Mouse (Mus musculus): ENCODE measurements around the gene Hoxd9. TPM values are rescaled to one million over a fixed set of nuclear protein-coding genes. Genes with fewer than 3 reads are reported as not detected.

The Hoxd9 gene
- polyA plus RNA-seq, 1 experiment: not detected

DNA sequence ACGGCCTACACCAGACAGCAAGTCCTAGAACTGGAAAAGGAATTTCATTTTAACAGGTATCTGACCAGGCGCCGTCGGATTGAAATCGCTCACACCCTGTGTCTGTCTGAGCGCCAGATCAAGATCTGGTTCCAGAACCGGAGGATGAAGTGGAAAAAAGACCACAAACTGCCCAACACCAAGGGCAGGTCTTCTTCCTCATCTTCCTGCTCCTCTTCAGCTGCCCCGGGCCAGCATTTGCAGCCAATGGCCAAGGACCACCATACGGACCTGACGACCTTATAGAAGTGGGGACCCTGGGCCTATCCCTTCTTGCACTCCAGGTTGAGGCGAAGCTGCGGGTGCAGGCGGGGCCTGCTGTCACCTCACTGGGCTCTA, 30.8 kb downstream of the Hoxd9 start:
- no peaks in the 10 kb centered on the region for H3K4me1 ChIP-seq (ENCODE audit: control insufficient read depth, insufficient read depth, low read length)
- no peak overlapping the region for H3K4me3 ChIP-seq (ENCODE audit: insufficient read depth, low read length)
- TF ChIP-seq CTCF (IDR thresholded peaks at IDR 0.05; ENCODE audit: extremely low read depth, insufficient read depth, low read length) (no peak), POLR2A (IDR thresholded peaks at IDR 0.05; ENCODE audit: extremely low read depth, insufficient read depth, low read length) (no peak)
- no peak overlapping the region for H3K27ac ChIP-seq (ENCODE audit: insufficient read depth, low read length)

DNA sequence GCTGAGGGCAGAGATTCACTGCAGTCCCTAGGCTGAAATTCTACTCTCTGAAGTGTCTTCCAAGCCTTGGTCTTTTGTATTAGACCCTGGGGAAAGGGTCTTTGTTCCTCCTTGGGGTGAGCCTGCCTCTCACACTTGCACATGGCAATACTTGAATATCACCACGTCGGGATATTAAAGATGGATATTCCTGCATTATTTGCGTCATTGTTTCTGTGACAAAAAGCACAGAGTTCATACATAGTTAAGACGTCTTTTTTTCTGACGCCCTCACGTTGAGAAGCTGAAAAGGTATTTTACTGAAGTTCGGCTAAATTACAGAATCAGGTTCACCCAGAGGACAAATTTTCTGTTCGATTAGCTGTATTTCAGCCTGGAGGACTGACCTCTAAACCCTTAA, 32.8 kb downstream of the Hoxd9 start:
- Histone ChIP-seq H3K4me3 (ENCODE audit: insufficient read depth, low read length) (no peak overlapping the region), H3K27ac (ENCODE audit: insufficient read depth, low read length) (no peak overlapping the region), H3K4me1 (ENCODE audit: control insufficient read depth, insufficient read depth, low read length) (no peaks in the 10 kb centered on the region)
- no peak for TF ChIP-seq POLR2A (IDR thresholded peaks at IDR 0.05; ENCODE audit: extremely low read depth, insufficient read depth, low read length)
- no peak for TF ChIP-seq CTCF (IDR thresholded peaks at IDR 0.05; ENCODE audit: extremely low read depth, insufficient read depth, low read length)

DNA sequence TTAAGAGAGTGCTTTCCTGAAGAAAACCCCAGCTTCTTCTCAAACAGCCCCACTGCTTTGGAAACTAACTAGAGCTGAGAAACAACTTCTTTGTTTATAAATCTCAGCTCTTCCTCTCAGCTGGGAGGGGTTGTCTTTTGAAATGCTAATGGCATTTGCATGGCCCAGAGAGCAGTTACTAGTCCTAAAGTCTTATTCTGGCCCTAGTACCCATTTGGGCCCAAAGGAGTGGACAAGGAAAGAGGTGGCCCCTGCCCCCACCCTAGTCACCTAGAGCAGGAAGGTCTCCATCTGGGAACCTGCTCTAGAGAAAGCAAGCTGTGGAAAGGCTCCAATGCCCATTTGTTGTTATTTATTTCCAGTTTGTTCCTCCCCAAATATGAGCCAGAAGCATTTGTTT, 33.5 kb downstream of the Hoxd9 start:
- TF ChIP-seq CTCF (IDR thresholded peaks at IDR 0.05; ENCODE audit: extremely low read depth, insufficient read depth, low read length) (no peak), POLR2A (IDR thresholded peaks at IDR 0.05; ENCODE audit: extremely low read depth, insufficient read depth, low read length) (no peak)
- no peak overlapping the region for H3K27ac ChIP-seq (ENCODE audit: insufficient read depth, low read length)
- no peaks in the 10 kb centered on the region for H3K4me1 ChIP-seq (ENCODE audit: control insufficient read depth, insufficient read depth, low read length)
- no peak overlapping the region for H3K4me3 ChIP-seq (ENCODE audit: insufficient read depth, low read length)

DNA sequence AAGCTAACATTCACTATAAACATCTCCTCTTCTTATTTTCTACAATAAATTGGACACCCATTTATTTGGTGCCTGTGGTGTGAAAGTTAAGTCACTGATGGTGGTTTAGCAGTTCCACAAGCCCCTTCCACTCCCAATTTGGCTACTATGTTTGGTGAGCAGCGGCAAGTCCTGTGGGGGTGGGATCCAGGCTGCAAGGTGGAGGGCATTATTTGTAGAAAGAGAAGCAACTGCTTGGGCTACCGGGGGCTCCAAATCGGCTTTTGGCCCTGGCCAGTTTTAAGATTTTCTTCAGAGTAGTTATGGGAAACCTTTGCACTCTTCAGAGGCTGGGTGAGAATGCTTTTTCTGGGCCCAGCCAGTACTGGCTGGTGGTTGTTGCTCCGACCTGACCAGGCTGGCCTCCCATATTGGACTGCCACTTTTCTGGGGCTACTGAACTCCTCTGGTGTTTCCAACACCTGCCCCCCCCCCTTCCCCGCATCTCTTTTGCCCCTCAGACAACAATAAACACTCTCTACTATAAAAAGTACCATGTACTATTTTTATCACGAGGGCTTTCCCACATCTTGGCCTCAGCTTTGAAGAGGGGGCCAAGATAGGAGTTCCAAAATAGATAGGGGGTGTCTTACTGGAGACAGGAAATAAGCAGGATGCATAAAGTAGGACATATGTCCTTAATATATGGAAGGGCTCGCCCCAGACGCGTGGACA, 34.4 kb downstream of the Hoxd9 start:
- no peak for TF ChIP-seq POLR2A (IDR thresholded peaks at IDR 0.05; ENCODE audit: extremely low read depth, insufficient read depth, low read length)
- no peak for TF ChIP-seq CTCF (IDR thresholded peaks at IDR 0.05; ENCODE audit: extremely low read depth, insufficient read depth, low read length)
- Histone ChIP-seq H3K4me3 (ENCODE audit: insufficient read depth, low read length) (no peak overlapping the region), H3K4me1 (ENCODE audit: control insufficient read depth, insufficient read depth, low read length) (no peaks in the 10 kb centered on the region), H3K27ac (ENCODE audit: insufficient read depth, low read length) (no peak overlapping the region)

DNA sequence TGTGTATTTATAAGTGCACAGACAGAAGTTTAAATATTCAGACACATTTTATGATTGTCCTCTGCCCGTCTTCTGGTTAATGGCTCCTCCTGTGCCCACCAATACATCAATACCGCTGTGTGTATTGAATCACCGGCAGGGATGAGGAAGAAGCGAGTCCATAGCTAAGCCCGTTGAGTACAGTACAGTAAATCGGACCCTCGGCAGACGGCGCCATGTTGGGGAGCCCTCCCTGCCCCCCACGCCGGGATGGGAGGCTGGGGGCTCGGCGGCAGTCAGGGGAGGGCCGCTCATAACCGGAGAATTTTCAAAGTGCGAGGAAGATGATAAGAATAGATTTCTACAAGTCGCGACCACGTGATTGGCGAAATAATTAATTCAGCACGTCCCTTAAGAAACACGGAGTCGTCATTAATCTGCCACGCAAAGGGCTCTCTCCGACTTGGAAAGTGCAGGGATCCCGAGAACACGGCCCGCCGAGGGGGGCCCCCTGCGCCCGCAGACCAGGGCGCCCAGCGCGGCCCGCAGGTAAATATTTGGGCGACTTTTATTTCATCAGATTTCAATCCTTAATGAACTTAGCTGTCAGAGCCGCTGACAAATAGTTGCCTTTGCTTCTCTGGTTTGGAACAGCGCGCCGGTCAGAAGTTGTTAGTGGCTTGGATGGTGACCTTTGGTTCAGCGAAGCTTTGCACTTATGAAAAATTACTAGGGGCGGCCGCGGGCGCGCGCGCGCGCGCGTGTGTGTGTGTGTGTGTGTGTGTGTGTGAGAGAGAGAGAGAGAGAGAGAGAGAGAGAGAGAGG, 35.2 kb downstream of the Hoxd9 start:
- H3K4me1 ChIP-seq (ENCODE audit: control insufficient read depth, insufficient read depth, low read length): no peaks in the 10 kb centered on the region
- no peak for TF ChIP-seq POLR2A (IDR thresholded peaks at IDR 0.05; ENCODE audit: extremely low read depth, insufficient read depth, low read length)
- H3K27ac ChIP-seq (ENCODE audit: insufficient read depth, low read length): no peak overlapping the region
- H3K4me3 ChIP-seq (ENCODE audit: insufficient read depth, low read length): no peak overlapping the region

DNA sequence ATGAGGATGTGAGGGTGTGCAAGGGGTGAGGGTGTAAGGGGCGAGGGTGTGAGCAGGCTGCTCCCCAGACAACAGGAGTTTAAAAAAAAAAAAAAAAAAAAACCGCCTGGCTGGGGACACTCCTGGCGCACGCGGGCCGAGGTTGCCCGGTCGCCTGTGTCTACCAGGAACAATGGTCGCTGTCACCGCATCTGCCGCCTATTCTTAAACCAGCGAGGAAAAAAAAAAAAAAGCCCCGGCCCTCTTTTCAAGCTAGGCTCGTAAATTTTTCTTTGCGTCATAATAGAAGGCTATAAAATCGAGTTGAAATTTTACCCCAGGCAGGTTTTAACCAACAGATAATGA, 35.8 kb downstream of the Hoxd9 start:
- TF ChIP-seq CTCF (IDR thresholded peaks at IDR 0.05; ENCODE audit: extremely low read depth, insufficient read depth, low read length) (no peak), POLR2A (IDR thresholded peaks at IDR 0.05; ENCODE audit: extremely low read depth, insufficient read depth, low read length) (no peak)
- H3K27ac ChIP-seq (ENCODE audit: insufficient read depth, low read length): no peak overlapping the region

DNA sequence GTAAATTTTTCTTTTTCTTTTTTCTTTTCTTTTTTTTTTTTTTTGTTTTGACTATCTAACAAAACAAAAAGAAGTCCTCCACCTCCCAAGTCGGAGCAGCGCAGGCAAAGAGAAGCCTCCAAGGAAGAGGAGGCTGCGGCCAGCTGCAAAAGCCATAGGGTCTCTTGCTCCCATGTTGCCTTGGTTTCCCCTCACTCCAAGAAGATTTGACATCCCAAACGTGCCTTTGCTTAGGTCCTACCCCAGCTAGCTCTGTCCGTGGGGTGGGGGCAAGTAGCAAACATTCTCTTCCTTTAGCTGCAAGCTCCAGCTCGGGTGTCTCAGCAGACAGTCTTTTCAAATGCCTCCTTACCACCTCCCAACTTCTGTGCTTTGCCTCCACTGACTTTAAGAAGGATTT, 36.2 kb downstream of the Hoxd9 start:
- Histone ChIP-seq H3K4me3 (ENCODE audit: insufficient read depth, low read length) (no peak overlapping the region), H3K4me1 (ENCODE audit: control insufficient read depth, insufficient read depth, low read length) (no peaks in the 10 kb centered on the region), H3K27ac (ENCODE audit: insufficient read depth, low read length) (no peak overlapping the region)
- TF ChIP-seq CTCF (IDR thresholded peaks at IDR 0.05; ENCODE audit: extremely low read depth, insufficient read depth, low read length): no peak

More for the DNA sequence above, 35.8 kb downstream of the Hoxd9 start:
- no peak overlapping the region for H3K4me3 ChIP-seq (ENCODE audit: insufficient read depth, low read length)
- H3K4me1 ChIP-seq (ENCODE audit: control insufficient read depth, insufficient read depth, low read length): no peaks in the 10 kb centered on the region

DNA sequence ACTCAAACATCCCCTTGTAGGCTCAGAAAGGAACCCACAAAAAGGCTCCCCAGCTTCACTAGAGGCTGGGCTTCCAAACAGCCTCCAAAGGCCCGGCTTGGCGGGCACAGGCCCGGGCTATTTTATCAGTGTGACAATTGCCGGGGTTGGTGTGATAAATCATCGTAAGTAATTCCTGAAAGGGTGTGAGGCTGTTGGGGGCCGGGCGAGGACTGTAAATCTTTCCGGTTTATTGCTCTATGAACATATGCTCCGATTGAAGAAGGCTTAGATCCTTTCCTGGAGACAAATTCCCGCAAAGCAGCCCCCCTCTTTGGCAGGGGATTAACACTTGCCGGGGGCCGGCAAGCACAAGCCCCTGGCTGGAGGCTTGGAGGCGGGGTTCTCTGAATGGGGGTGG, 36.9 kb downstream of the Hoxd9 start:
- Histone ChIP-seq H3K27ac (ENCODE audit: insufficient read depth, low read length) (no peak overlapping the region), H3K4me1 (ENCODE audit: control insufficient read depth, insufficient read depth, low read length) (no peaks in the 10 kb centered on the region), H3K4me3 (ENCODE audit: insufficient read depth, low read length) (no peak overlapping the region)
- TF ChIP-seq CTCF (IDR thresholded peaks at IDR 0.05; ENCODE audit: extremely low read depth, insufficient read depth, low read length) (no peak), POLR2A (IDR thresholded peaks at IDR 0.05; ENCODE audit: extremely low read depth, insufficient read depth, low read length) (no peak)

DNA sequence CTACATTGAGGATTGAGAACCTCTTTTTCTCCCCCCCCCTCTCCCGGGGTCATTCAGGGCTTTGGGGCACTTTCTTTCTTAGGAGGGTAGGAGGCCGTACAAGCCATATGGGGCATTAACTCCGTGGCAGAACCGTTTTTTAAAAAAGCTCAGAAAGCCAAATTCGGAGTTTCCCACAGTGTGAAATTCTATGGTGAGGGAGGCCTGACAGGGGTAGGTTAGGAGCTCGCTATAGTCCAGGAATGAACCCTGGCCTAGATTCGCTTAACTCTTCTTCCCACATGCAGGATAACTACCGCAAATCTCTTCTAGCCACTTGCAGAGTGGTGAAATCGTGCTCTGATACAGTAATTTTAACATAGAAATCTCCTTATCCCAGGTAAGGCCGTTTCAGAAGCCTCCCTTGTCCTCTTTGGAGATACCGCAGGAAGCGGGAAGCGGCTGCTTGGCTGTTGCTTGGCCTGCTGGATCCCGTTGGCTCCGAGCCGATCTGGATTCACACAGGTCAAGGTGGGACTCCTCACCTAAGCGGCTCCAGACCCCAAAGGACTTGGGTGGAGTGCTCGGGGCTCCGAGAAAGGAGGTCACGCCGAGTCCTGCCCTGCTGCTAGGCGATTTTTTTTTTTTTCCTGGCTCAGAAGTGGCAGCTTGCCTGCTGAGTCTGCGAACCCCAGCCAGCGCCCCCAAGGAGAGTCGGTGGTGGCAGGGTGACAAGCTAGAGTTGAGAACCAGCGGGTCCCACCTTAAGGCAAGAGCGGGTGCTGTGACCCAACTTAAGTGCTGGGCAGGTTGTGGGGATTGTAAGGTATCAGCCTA, 37.7 kb downstream of the Hoxd9 start:
- no peak overlapping the region for H3K27ac ChIP-seq (ENCODE audit: insufficient read depth, low read length)
- H3K4me3 ChIP-seq (ENCODE audit: insufficient read depth, low read length): no peak overlapping the region
- TF ChIP-seq CTCF (IDR thresholded peaks at IDR 0.05; ENCODE audit: extremely low read depth, insufficient read depth, low read length) (no peak), POLR2A (IDR thresholded peaks at IDR 0.05; ENCODE audit: extremely low read depth, insufficient read depth, low read length) (no peak)
- H3K4me1 ChIP-seq (ENCODE audit: control insufficient read depth, insufficient read depth, low read length): no peaks in the 10 kb centered on the region

Measured in cortical plate, adult 2 months (tissue).